Mouse (Mus musculus) large intestine, adult 2 months (tissue): ENCODE measurements around the gene Slc25a43. TPM values are rescaled to one million over a fixed set of nuclear protein-coding genes. Genes with fewer than 3 reads are reported as not detected.

Experiments used
- DNase-seq: peaks from one replicate; pipeline ENCODE4 v3.0.0-alpha.2; 2012; ENCODE audit warnings: low read depth, low spot score
- WGBS: fragments of 180-500 bp; shearing (Covaris S2); methylation state at CpG from one replicate; pipeline ENCODE4 v1.1.7; 2018; 5-methylcytosine and 5-hydroxymethylcytosine counted together
- polyA plus RNA-seq: library from polyadenylated mRNA; depleted of rRNA; stranded (reverse); fragments of >200 nt; gene quantifications from 2 replicates; pipeline ENCODE4 v1.2.3, GENCODE M21; 2012; rRNA removed

Slc25a43 gene
- polyA plus RNA-seq: 0.78 and 0.96 TPM in 2 replicates

DNA sequence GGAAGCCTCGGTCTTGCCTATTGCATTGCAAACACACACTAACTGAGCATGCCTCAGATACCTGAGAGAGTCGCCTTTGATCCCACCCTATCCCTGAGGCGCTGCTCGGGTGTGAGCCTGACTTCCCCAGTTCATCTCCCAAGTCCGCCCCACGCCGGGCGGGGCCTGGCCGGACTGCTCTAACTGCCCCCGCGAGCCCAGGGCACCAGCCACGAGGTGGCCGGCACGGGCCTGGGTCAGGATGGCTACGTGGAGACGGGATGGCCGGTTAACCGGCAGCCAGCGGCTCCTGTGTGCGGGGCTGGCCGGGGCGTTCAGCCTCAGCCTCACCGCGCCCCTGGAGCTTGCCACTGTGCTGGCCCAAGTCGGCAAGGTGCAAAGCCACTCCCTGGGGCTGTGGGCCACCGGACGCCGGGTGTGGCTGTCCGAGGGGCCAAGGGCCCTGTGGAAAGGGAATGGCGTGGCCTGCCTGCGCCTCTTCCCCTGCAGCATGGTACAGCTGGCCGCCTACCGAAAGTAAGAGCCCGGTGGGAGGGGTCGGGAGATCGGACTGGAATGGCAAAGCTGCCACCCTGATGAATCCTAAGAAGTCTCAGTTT lies at the start of gene Slc25a43:
Gene Slc25a43, plus strand, starts transcription at position 157 of the 599 bp plus-strand sequence.
- DNase-seq: no peak
- WGBS: 22% methylated on average over 36 of the region's 36 CpGs

DNA sequence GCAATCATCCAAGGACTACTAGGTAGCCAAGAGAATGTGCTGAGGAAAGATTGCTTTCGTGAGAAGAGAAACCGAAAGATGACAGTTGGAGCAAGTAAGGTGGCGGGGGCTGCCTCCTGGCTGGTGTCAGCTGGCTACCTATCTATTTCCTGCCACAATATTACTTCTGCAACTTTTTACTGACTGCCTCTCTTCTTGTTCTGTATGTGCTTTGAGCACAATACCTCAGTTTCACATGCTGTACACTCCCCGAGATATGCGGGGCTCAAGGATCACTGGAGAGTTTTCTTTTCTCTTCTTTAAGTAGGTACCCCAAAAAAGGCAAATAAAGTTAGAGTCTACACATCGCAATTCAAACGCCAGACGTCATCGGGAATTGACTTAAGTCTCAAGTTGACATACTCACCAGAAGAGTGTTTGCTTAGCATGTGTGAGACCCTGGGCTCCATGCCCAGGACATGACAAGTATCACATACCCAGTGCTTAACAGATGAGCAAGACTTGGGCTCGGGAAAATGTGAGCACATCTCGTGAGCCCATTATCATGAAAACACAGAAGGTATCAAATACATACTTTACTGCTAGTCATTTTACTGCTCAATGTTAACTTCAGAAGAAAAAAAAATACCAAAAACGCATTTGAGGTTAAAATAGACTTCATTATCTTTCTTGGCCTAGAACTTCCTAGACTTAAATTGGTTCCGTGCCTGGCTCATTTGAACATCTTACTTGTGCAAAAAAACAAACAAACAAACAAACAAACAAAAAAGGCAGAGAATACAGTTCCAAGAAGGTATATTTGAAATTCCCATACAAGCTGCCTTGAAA lies 3.1 kb upstream of the Slc25a43 start:
- 74% methylated on average over 13 of the region's 13 CpGs for WGBS
- no peak for DNase-seq

DNA sequence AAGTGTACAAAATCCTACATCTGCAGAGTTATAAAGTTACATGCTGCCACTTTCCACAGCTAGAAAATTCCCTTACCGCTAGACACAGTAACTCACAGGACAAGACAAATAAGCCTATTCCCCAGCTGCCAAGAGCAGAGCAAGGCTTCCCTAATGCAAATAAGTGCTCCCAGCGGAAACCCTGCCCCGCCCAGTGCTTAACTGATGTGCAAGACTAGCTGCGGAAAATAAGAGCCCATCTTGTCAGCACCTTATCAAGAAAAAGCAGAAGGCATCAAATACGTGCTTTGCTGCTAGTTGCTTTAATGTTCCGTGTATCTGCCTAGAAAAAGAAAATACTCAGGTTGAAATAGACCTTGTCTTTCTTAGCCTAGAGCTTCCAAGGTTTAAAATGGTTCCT lies 2.2 kb upstream of the Slc25a43 start:
- DNase-seq: no peak
- WGBS: 41% methylated on average over 6 of the region's 6 CpGs

DNA sequence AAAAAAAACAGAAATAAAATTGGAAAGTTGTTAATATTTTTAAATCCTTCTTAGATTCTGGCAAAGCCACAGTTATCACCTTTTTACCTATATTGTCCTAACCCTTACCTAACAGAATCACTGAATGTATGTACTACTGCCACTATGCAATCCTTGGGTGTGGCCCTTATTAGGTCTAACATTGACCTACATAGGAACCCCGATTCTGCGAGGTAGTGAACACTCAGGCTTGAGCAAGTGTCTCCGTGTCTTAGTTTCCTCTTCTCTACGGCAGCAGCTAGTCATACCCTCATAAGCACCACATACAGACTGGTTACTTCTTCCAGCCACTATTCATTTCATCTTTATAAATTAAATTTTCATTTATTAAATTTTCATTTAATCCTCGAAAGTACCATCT lies 715 bp upstream of the Slc25a43 start:
- 90% methylated on average over 5 of the region's 5 CpGs for WGBS

DNA sequence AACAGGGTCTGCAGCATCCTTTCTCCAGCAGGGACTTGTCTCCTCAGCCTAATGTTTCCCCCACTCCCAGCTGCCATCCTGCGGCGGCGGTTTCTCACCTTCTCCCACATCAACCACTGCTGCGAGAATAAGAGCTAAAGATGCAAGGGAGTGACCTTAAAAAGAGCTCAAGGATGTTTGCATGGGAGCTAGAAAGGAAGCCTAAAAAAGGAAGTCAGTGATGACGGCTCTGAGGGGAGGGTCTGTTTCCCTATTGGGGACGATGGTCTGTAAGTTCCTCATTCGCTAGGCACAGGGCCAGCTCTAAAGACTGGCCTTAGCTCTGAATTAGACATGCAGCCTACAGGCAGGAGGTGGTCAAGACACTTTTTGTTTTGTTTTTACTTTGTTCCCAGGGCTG lies 1.3 kb downstream of the Slc25a43 start:
- DNase-seq: no peak
- WGBS: 59% methylated on average over 7 of the region's 7 CpGs

More for the DNA sequence above, 715 bp upstream of the Slc25a43 start:
- DNase-seq: no peak

DNA sequence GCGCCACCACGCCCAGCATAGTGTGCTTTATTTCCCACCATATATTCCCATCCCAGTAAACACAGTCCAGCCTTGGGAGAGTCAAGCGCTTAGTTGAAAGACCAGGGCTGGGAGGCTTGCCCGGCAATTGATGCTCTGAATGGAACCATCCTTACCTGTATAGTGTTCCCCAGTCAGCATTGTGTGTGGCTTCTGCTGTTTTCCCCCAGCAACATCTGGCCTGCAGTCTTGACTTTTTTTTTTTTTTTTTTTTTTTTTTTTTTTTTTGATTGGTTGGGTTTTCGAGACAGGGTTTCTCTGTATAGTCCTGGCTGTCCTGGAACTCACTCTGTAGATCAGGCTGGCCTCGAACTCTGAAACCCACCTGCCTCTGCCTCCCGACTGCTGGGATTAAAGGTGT lies 1.9 kb downstream of the Slc25a43 start:
- DNase-seq: no peak
- 87% methylated on average over 7 of the region's 7 CpGs for WGBS

DNA sequence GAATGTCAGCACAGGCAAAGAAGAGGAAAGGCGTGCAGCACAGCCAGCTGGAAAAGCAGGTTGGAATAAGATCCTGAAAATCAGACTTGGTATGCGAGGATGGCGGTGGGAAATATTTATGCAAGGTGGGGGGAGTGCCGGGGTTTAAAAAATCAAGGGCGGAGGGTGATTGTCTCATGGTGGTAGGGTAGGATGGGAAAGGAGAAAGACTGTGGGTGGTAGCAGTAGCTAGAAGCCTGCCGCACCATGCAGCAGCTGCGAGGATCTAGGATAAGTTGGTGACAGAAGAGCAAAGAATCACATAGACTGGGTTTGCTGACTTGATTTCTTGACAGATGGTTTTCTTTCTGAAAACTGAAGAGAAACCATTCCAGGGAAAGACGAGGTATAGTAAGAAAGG lies 3.3 kb downstream of the Slc25a43 start:
- no peak for DNase-seq
- WGBS: 84% methylated on average over 8 of the region's 8 CpGs

DNA sequence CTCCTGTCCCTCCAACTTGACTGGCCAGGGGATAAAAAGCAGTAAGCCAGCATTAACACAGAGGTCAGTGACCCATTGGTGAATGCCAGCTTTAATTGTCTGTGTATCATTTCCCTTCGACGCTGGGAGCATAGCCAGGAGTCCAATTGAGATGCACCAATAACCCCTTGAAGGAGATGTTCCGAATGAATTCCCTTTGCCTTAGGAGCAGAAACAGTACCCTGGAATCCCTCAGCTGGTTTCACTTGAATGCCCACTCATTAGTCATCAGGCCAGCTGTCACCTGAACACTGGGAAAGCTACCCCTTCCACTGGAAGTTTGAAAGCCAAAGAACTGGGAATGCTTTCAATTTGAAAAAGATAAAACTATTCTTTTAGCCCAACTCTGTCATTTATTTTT lies 5.1 kb downstream of the Slc25a43 start:
- WGBS: 58% methylated on average over 3 of the region's 3 CpGs

DNA sequence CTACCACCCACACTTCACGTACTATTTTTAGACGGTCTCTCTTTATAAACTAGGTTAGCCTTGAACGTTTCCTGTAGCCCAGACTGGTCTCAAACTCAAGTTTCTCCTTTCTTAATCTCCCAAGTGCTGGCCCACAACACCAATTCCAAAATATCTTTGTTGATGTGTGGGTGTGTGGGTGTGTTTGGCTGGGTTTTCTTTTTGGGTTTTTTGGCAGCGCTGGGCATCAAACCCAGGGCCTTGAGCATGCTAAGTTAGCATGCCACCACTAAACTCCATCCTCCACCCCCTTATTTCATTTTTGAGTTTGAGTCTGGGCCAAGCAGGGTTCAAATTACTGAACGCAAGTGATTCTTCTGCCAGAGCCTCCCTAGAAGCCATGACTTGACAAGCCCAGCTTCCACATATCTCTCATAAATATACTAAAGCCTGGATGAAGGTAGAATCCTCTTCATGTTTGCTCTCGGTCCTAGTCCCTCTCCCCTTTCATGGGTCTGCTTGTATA lies 5.9 kb downstream of the Slc25a43 start:
- DNase-seq: no peak
- WGBS: 69% methylated on average over 6 of the region's 6 CpGs

More for the DNA sequence above, 5.1 kb downstream of the Slc25a43 start:
- no peak for DNase-seq

DNA sequence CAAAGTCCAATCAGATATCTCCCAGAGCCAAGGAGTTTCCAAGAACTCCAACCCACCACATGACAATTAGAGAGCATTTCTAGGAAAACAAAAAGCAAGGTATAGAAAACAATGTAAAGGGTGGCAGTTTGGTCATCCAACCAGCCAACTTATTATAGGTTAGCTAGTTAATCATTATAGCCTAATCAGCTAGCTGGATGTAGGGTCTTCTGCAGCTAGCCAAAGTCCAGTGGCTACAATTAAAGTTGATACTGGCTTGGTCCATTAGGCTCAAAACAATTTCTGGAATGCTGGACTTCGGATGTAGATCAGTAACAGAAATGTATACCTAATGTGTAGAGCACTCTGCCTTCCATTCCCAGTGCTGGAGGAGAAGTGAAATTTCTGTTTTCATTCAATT lies 7.1 kb downstream of the Slc25a43 start:
- 55% methylated on average over 1 of the region's 1 CpGs for WGBS
- DNase-seq: no peak

DNA sequence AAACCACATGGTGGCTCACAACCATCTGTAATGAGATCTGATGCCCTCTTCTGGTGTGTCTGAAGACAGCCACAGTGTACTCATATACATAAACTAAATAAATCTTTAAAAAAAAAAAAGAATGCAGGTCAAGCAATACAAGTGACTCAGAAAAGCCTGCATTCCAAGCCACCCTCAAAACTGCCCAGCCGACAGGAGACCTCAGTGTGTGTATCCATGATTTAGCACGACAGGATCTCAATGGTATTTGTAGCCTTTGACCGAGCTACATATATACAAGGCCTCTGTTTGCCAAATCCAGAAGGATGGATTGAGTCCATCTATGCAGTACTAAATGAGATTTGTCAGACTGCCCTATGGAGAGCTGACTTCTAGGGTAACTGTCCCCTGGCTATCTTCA lies 9.1 kb downstream of the Slc25a43 start:
- no peak for DNase-seq
- WGBS: 82% methylated on average over 3 of the region's 3 CpGs

DNA sequence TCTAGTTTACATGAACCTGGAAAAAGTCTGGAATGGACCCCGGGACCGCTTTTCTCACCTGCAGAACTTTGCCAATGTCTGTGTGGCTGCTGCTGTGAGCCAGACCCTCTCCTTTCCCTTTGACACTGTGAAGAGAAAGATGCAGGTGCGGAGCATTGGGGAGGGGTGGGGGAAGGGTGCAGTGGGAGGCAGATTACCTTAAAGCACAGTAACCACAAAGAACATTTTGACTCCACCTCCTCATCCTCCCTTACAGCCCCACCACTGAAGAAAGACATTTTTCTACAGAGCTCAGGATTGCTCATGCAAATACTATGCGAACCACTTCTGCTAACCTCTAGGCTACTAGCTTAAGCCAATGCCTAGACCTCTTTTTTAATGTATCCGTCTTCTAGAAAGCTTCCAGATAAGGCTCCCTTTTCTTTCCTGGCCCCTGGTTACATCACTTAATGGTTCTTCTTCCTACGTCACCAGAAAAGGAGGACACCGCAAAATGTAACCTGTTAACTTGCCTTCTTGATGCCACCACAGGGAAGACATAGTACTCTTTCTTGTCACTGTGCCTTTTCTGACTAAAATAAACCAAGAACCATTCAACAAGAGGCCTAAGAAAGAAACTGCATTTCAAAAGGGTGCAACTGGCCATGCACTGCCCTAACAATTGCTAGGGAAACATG lies 14.5 kb downstream of the Slc25a43 start:
- 76% methylated on average over 7 of the region's 7 CpGs for WGBS
- no peak for DNase-seq

DNA sequence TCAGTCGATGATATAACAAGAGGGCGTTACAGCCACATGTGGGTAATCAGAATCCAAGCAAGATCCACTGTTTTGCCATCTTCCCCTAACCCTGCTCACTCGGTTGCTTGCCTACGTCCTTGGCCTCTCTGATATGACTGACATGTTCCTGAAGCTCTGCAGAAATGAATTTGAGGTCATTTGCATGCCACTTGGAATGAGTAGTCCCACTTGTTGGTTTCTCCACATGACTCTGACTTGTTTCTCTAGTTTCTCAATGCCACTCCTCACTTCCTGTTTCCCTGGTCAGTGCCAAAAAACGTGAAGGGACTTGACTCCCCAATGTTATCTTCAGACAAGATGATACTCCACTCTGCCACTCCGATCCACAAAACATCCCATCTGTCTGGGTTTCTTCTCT lies 15.1 kb downstream of the Slc25a43 start:
- WGBS: 66% methylated on average over 6 of the region's 6 CpGs
- DNase-seq: no peak

DNA sequence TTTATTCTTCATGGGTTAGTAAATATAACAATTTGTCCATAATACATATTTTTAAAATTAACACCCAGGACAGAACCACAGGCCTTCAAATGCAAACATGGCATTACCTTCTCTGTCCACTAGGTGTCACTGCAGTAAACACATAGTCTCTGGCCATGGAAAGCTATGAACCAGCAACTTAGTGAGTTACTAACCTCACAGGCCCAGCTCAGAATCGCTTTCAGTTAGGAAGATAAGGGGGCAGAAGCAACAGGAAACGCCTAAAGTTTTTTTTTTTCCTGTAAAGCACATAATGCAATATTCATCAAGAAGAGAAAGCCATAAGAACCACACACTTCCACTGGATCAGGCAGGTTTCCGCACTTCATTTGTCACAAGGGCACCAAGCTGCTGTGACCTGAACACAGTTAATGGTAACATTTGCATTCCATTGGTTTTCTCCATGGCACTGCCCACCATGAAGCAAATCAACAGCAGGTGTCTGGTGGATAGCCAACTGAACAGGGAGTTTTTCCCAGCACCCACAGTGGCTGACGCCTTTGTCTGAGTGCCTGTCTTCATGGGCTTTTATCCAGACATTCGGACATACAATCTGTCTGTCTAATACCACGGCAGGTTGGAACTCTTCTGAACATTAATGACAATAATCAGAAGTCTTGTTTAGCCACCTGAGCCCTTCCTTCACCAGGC lies 17.6 kb downstream of the Slc25a43 start:
- 61% methylated on average over 6 of the region's 6 CpGs for WGBS
- peak; percentile 36 for DNase-seq

DNA sequence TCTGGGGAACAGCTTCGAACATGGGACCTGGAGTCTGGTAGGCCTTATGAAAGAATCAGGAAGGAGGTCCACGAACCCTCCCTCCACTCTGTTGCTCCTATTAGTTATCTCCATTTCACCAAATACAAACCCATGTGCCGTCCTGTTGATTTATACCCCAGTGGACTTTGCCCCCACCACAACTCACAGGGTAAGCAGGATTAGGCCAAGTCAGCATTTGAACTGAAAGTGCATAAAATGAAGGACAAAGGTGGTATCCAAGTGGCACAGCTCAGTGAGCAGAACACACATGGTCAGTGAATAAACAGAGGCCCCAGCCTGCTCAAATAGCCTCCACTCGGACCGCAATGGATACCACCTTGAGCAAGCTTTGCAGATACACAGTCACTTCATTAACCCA lies 18.8 kb downstream of the Slc25a43 start:
- 42% methylated on average over 5 of the region's 5 CpGs for WGBS
- DNase-seq: no peak

DNA sequence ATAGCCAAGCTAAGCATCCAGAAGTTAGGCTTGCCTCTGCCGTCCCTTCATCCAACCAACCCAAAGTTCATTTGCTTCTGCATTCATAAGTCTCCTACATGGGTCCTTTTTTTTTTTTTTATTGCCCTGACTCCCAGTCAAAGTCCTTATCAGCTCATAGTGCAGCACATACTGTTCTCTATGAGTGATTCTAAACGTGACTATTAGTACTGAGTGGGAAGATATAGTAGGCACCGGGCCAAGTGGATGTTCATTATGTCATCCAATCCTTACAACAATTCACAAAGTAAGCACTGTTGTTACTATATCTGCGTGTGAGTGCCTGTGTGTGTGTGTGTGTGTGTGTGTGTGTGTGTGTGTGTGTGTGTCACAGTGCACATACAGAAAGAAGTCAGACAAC lies 19.4 kb downstream of the Slc25a43 start:
- 33% methylated on average over 4 of the region's 4 CpGs for WGBS
- peak; percentile 18 for DNase-seq

DNA sequence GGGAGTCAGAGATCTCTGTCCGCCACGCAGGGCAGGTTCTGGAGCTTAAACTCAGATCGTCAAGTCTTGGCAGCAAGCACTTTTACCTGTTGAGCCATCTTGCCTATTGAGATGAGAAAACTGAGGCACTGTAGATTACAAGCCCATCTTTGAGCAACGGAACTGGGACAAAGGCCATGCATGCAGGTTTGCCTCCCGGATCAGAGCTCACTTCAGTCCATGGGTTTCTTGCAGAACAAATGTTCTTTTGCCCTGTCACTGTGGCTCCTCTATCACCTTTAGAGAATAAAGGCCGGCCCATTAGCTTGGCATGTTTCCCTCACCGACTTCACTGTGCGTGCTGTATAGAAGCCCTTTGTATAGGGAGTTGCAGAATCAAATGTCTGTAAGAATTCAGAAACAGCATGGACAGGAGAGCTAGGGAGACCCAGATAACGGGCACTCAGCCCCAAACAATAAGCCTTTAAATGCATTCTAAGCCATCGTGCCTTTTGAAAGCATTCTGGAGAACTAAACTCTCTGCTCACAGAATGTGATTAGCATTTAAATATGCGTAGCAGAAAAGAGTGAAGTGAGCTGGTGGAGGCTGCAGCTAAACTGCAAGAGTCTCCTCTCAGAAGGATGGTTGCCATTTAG lies 20.0 kb downstream of the Slc25a43 start:
- no peak for DNase-seq
- WGBS: 49% methylated on average over 11 of the region's 11 CpGs

DNA sequence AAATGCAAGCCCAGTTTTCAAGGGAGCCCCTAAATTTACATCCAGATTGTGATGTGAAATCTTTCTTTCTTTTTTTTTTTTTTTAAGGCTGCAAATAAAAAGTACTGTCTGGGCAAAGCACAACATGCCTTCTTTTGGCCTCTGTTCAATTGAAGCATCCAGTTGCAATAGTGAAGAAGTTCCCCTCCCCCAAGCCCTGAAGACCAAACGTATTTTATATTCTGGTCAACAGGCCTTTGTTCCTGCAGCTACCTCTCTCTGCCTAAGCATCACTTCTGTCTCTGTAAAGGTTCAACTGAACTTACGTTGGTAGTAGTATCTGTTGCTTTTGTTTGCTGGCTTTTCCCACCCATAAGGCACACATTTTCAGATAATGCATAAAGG lies 20.5 kb downstream of the Slc25a43 start:
- 69% methylated on average over 2 of the region's 2 CpGs for WGBS
- no peak for DNase-seq

DNA sequence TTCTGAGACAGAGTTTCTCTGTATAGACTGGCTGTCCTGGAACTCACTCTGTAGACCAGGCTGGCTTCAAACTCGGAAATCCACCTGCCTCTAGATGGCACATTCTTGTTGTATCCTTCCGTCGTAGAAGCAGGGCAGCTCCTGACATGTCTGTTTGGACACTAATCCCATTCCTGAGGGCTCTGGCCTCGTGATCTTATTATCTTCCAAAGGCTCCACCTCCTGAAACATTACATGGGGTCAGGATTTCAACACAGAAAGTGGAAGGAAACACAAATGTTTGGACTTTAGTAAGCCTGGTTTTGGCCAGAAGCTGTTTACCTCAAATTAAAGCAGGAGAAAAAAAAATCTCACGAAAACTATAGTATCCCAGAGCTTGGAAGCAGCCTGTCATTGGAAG lies 23.9 kb downstream of the Slc25a43 start:
- WGBS: 74% methylated on average over 5 of the region's 5 CpGs
- no peak for DNase-seq

DNA sequence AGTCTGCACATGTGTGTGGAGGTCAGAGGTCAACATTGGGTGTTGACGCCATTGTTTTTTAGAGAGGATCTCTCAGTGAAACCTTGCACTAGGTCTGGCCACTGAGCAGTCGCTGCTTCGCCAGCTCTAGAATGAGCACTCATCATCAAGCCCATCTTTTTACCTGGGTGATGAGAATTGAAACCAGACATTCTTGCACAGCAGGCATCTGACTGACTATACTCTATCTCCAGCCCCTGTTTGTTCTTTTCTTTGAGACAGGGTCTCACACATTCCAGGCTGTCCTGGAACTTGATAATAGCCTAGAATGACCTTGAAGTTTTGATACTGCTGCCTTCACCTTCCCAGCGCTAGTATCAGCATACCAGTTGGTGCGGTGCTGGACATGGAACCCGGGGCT lies 29.1 kb downstream of the Slc25a43 start:
- 85% methylated on average over 6 of the region's 6 CpGs for WGBS
- no peak for DNase-seq
